Mouse (Mus musculus) left cerebral cortex, postnatal 10 days (tissue): ENCODE results near the gene Adarb1. TPM values are rescaled to one million over a fixed set of nuclear protein-coding genes. Genes with fewer than 3 reads are reported as not detected.

ENCODE experiments used
- DNase-seq, 2 experiments: peaks; one replicate each; pipeline ENCODE4 v3.0.0; 2021 to 2022; ENCODE audit warnings: low spot score in 2 of 2, mixed read lengths in 1 of 2; ENCODE audit errors: extremely low spot score in 1 of 2
- intact Hi-C: fragments of 180-260 bp; cut with DNase I; formaldehyde crosslinking; loops from one replicate; pipeline ENCODE4 v1.15.1; 2025
- total RNA-seq, 2 experiments: library from RNA; stranded (reverse); gene quantifications; 2 replicates each; pipeline ENCODE4 v1.2.3; 2021

Gene Adarb1
- total RNA-seq, 2 experiments from 2014 or later = 99.5 to 107 TPM

GRCm38 (mm10) chr10:77251784-77252539 is 166.1 kb downstream of the Adarb1 start:
- intact Hi-C loops = loop anchor here (5.0 kb wide), 2 partner anchors 170 to 415 kb away; no protein-coding TSS in a partner anchor
- DNase-seq = peak in 1 of 2 experiments; percentile 60

GRCm38 (mm10) chr10:77251223-77251783 is 166.8 kb downstream of the Adarb1 start:
- intact Hi-C loops = loop anchor here (5.0 kb wide), 2 partner anchors 169 to 414 kb away; no protein-coding TSS in a partner anchor
- DNase-seq = peak in 1 of 2 experiments; percentile 75

- intact Hi-C loops = no loop called here
- no peak for DNase-seq
These were observed 170.4 kb downstream of the Adarb1 start for GRCm38 (mm10) chr10:77247707-77248106.

GRCm38 (mm10) chr10:77247048-77247447 is 171.0 kb downstream of the Adarb1 start:
- intact Hi-C loops = no loop called here
- DNase-seq = no peak

GRCm38 (mm10) chr10:77244777-77245176 is 173.3 kb downstream of the Adarb1 start:
- intact Hi-C loops = no loop called here
- no peak for DNase-seq

GRCm38 (mm10) chr10:77243572-77244161 is 174.4 kb downstream of the Adarb1 start:
- no peak for DNase-seq
- intact Hi-C loops = no loop called here

- intact Hi-C loops = no loop called here
- DNase-seq = no peak
These were observed 175.2 kb downstream of the Adarb1 start for GRCm38 (mm10) chr10:77242871-77243270.

- intact Hi-C loops = no loop called here
- no peak for DNase-seq
These were observed 175.7 kb downstream of the Adarb1 start for GRCm38 (mm10) chr10:77242396-77242795.

GRCm38 (mm10) chr10:77240764-77241163 is 177.3 kb downstream of the Adarb1 start:
- DNase-seq = peak in 1 of 2 experiments; percentile 65
- intact Hi-C loops = no loop called here

Other genes starting within 250 kb of the Adarb1 start
- gene Pofut2, start 159.1 kb downstream of the Adarb1 start, total RNA-seq = 10 to 100 TPM; 30.0 to 33.5 TPM
- 10 to 100 TPM; 31.2 to 32.0 TPM for gene Fam207a, start 97.5 kb upstream of the Adarb1 start, total RNA-seq
- gene Itgb2, start 112.0 kb upstream of the Adarb1 start, total RNA-seq = 1 to 10 TPM; 2.0 to 2.4 TPM
- 10 to 100 TPM; 59.2 to 66.9 TPM for gene Pttg1ip, start 163.4 kb upstream of the Adarb1 start, total RNA-seq
- gene Sumo3, start 187.8 kb upstream of the Adarb1 start, total RNA-seq = 100 to 1,000 TPM; 142 to 154 TPM
- gene Gm49325, start 187.9 kb upstream of the Adarb1 start, total RNA-seq = 10 to 100 TPM; 18.5 to 22.8 TPM
- gene Ube2g2, start 204.0 kb upstream of the Adarb1 start, total RNA-seq = 10 to 100 TPM; 32.6 to 39.9 TPM